Mouse (Mus musculus) heart, embryonic 16.5 days (tissue): ENCODE measurements around the gene Yipf2. TPM values are rescaled to one million over a fixed set of nuclear protein-coding genes. Genes with fewer than 3 reads are reported as not detected.
"Not testable (repeated sequence)": the region's sequence is repeated elsewhere in the genome, so short reads cannot be mapped to it uniquely, and the experiment has no call there.

Source experiments
- ATAC-seq: fragments of 200-750 bp; cut with Nextera tagmentation; replicated peaks from 2 replicates; pipeline ENCODE4 v1.8.0; 2017; ENCODE audit warnings: moderate number of reproducible peaks; ENCODE audit not compliant: insufficient read depth, low FRiP score; ENCODE audit errors: extremely low read depth
- H3K27ac ChIP-seq: fragments of 300-500 bp; sonication (generic); 2 replicates; pipeline ENCODE4 v1.5.1; 2014; ENCODE audit warnings: mild to moderate bottlenecking, low read length, control low read depth, moderate library complexity
- H3K27me3 ChIP-seq: fragments of 300-500 bp; sonication (generic); 2 replicates; pipeline ENCODE4 v1.6.1; 2014; ENCODE audit warnings: low read length, mixed read lengths; ENCODE audit not compliant: control insufficient read depth, insufficient read depth
- H3K36me3 ChIP-seq: fragments of 300-500 bp; sonication (generic); 2 replicates; pipeline ENCODE4 v1.6.1; 2014; ENCODE audit not compliant: control insufficient read depth, insufficient read depth
- H3K4me1 ChIP-seq: fragments of 300-500 bp; sonication (generic); 2 replicates; pipeline ENCODE4 v1.6.1; 2014; ENCODE audit warnings: low read length, mixed read lengths; ENCODE audit not compliant: control insufficient read depth, insufficient read depth
- H3K4me2 ChIP-seq: fragments of 300-500 bp; sonication (generic); 2 replicates; pipeline ENCODE4 v1.6.1; 2014; ENCODE audit warnings: low read depth, mild to moderate bottlenecking, control low read depth, low read length
- H3K4me3 ChIP-seq: fragments of 300-500 bp; sonication (generic); 2 replicates; pipeline ENCODE4 v1.5.1; 2014; ENCODE audit warnings: mild to moderate bottlenecking, control low read depth, low read length
- H3K9ac ChIP-seq: fragments of 300-500 bp; sonication (generic); 2 replicates; pipeline ENCODE4 v1.6.1; 2014; ENCODE audit warnings: low read length, control low read depth
- H3K9me3 ChIP-seq: fragments of 300-500 bp; sonication (generic); replicated peaks from 2 replicates; pipeline ENCODE4 v1.6.1; 2016; ENCODE audit warnings: low read length; ENCODE audit not compliant: control insufficient read depth
- WGBS: fragments of 180-500 bp; shearing (Covaris S2); extraction: QIAGEN DNeasy Blood & Tissue Kit; methylation state at CpG from one replicate; pipeline ENCODE4 v1.1.7; 2014; 5-methylcytosine and 5-hydroxymethylcytosine counted together
- polyA plus RNA-seq: library from polyadenylated mRNA; unstranded; fragments of >200 nt; fragmentation: Nextera tagmentation; extraction: Ambion mirVana; gene quantifications from 2 replicates; pipeline ENCODE4 v1.2.1, GENCODE M21; 2015

Gene Yipf2
- polyA plus RNA-seq, 1 experiment from 2014 or later = 16.4 TPM

- no peaks in the 10 kb centered on the region for H3K36me3 ChIP-seq
- H3K9ac ChIP-seq = no peak overlapping the region
- no peaks in the 10 kb centered on the region for H3K27me3 ChIP-seq
- 85% methylated on average over 6 of the region's 6 CpGs for WGBS
- ATAC-seq = no peak
- H3K4me1 ChIP-seq = peaks cover 21% of the 10 kb centered on the region
- H3K4me3 ChIP-seq = no peak overlapping the region
- no peaks in the 10 kb centered on the region for H3K9me3 ChIP-seq
- no peak overlapping the region for H3K4me2 ChIP-seq
- H3K27ac ChIP-seq = no peak overlapping the region
Observed at GRCm38 (mm10) chr9:21555198-21555742, 37.4 kb downstream of the Yipf2 start.

GRCm38 (mm10) chr9:21553607-21554273 lies 38.9 kb downstream of the Yipf2 start:
- H3K9me3 ChIP-seq = no peaks in the 10 kb centered on the region
- no peak overlapping the region for H3K9ac ChIP-seq
- H3K4me2 ChIP-seq = no peak overlapping the region
- ATAC-seq = no peak
- no peaks in the 10 kb centered on the region for H3K36me3 ChIP-seq
- no peak overlapping the region for H3K4me3 ChIP-seq
- peaks cover 21% of the 10 kb centered on the region for H3K4me1 ChIP-seq
- H3K27me3 ChIP-seq = no peaks in the 10 kb centered on the region
- WGBS = 79% methylated on average over 6 of the region's 6 CpGs
- H3K27ac ChIP-seq = no peak overlapping the region

- Histone ChIP-seq H3K27me3 (no peaks in the 10 kb centered on the region), H3K9me3 (no peaks in the 10 kb centered on the region), H3K9ac (no peak overlapping the region), H3K27ac (no peak overlapping the region), H3K4me1 (peaks cover 12% of the 10 kb centered on the region), H3K4me2 (no peak overlapping the region), H3K4me3 (no peak overlapping the region), H3K36me3 (no peaks in the 10 kb centered on the region)
- ATAC-seq = no peak
- 94% methylated on average over 2 of the region's 2 CpGs for WGBS
Observed at GRCm38 (mm10) chr9:21551049-21551448, 41.6 kb downstream of the Yipf2 start.

- Histone ChIP-seq H3K27ac (peak overlapping the region; percentile 97), H3K4me2 (peak overlapping the region; percentile 71), H3K27me3 (no peaks in the 10 kb centered on the region), H3K4me3 (peak overlapping the region; percentile 80), H3K9ac (peak overlapping the region; percentile 96), H3K36me3 (no peaks in the 10 kb centered on the region), H3K9me3 (no peaks in the 10 kb centered on the region), H3K4me1 (peaks cover 13% of the 10 kb centered on the region)
- peak; percentile 5 for ATAC-seq
- WGBS = under 1% methylated on average over 56 of the region's 66 CpGs
Observed at GRCm38 (mm10) chr9:21547075-21547941, 45.3 kb downstream of the Yipf2 start.

GRCm38 (mm10) chr9:21546789-21547074 lies 45.9 kb downstream of the Yipf2 start, which contains the start of gene Carm1:
Carm1 (plus strand) TSS chr9:21546894.
- under 1% methylated on average over 33 of the region's 52 CpGs for whole genome bisulfite sequencing
- no peaks in the 10 kb centered on the region for H3K36me3 ChIP-seq
- H3K4me2 ChIP-seq = peak within 1 kb of the TSS; percentile 71
- peak within 1 kb of the TSS; percentile 97 for H3K27ac ChIP-seq
- peak within 1 kb of the TSS; percentile 80 for H3K4me3 ChIP-seq
- no peaks in the 10 kb centered on the region for H3K9me3 ChIP-seq
- H3K4me1 ChIP-seq = peaks cover 13% of the 10 kb centered on the region
- no peak for ATAC-seq
- H3K9ac ChIP-seq = peak within 1 kb of the TSS; percentile 96
- H3K27me3 ChIP-seq = no peaks in the 10 kb centered on the region

GRCm38 (mm10) chr9:21545916-21546788 lies 46.5 kb downstream of the Yipf2 start:
- H3K4me2 ChIP-seq = peak overlapping the region; percentile 71
- peak overlapping the region; percentile 80 for H3K4me3 ChIP-seq
- peaks cover 13% of the 10 kb centered on the region for H3K4me1 ChIP-seq
- H3K9ac ChIP-seq = peak overlapping the region; percentile 74
- no peaks in the 10 kb centered on the region for H3K9me3 ChIP-seq
- no peaks in the 10 kb centered on the region for H3K36me3 ChIP-seq
- WGBS = under 1% methylated on average over 67 of the region's 67 CpGs
- H3K27me3 ChIP-seq = no peaks in the 10 kb centered on the region
- H3K27ac ChIP-seq = peak overlapping the region; percentile 97
- ATAC-seq = peak; percentile 93

- Histone ChIP-seq H3K36me3 (no peaks in the 10 kb centered on the region), H3K4me2 (peak overlapping the region; percentile 71), H3K9ac (peak overlapping the region; percentile 74), H3K4me1 (peaks cover 13% of the 10 kb centered on the region), H3K4me3 (peak overlapping the region; percentile 80), H3K27ac (peak overlapping the region; percentile 89), H3K27me3 (no peaks in the 10 kb centered on the region), H3K9me3 (no peaks in the 10 kb centered on the region)
- peak; percentile 21 for ATAC-seq
- 16% methylated on average over 9 of the region's 9 CpGs for WGBS
Observed at GRCm38 (mm10) chr9:21545351-21545915, 47.2 kb downstream of the Yipf2 start.

GRCm38 (mm10) chr9:21542001-21542400 lies 50.6 kb downstream of the Yipf2 start:
- H3K4me3 ChIP-seq, H3K27me3 ChIP-seq, H3K9me3 ChIP-seq, H3K4me2 ChIP-seq, H3K27ac ChIP-seq, H3K36me3 ChIP-seq, ATAC-seq, H3K9ac ChIP-seq: not testable (repeated sequence)
- peaks cover 10% of the 10 kb centered on the region for H3K4me1 ChIP-seq
- 81% methylated on average over 2 of the region's 2 CpGs for WGBS
